Mouse (Mus musculus) C2C12 (cell line): ENCODE data around the gene Ric8b. TPM values are rescaled to one million over a fixed set of nuclear protein-coding genes. Genes with fewer than 3 reads are reported as not detected.

Experiments
- H3K27me3 ChIP-seq: one replicate; pipeline ENCODE4 v1.6.1; 2011; ENCODE audit not compliant: control insufficient read depth, insufficient read depth, insufficient read length
- H3K36me3 ChIP-seq: one replicate; pipeline ENCODE4 v1.6.1; 2011; ENCODE audit not compliant: control insufficient read depth, insufficient read depth
- H3K4me3 ChIP-seq: one replicate; pipeline ENCODE4 v1.5.1; 2011; ENCODE audit warnings: mild to moderate bottlenecking, control low read depth; ENCODE audit not compliant: poor library complexity, insufficient read depth, severe bottlenecking
- H3K79me2 ChIP-seq: one replicate; pipeline ENCODE4 v1.6.1; 2011; ENCODE audit not compliant: control insufficient read depth, insufficient read depth
- H3K79me3 ChIP-seq: one replicate; pipeline ENCODE4 v1.6.1; 2011; ENCODE audit warnings: low read depth, control low read depth
- H3ac ChIP-seq: one replicate; pipeline ENCODE3; 2011; ENCODE audit warnings: low read depth; ENCODE audit not compliant: control insufficient read depth, insufficient read length
- CEBPB ChIP-seq: IDR thresholded peaks from one replicate; pipeline ENCODE4 v1.6.1; 2011; ENCODE audit warnings: low read depth, mild to moderate bottlenecking, control low read depth, moderate library complexity
- CTCF ChIP-seq: IDR thresholded peaks from one replicate; pipeline ENCODE4 v1.5.1; 2011; ENCODE audit not compliant: control insufficient read depth, insufficient read depth, insufficient read length
- FOSL1 ChIP-seq: IDR thresholded peaks from one replicate; pipeline ENCODE4 v1.8.0; 2011; ENCODE audit warnings: mild to moderate bottlenecking, low read length; ENCODE audit not compliant: poor library complexity, insufficient read depth, severe bottlenecking
- MAX ChIP-seq: IDR thresholded peaks from one replicate; pipeline ENCODE4 v1.6.1; 2011; ENCODE audit warnings: mild to moderate bottlenecking, control low read depth
- MYOD1 ChIP-seq: IDR thresholded peaks from one replicate; pipeline ENCODE4 v1.6.1; 2011; ENCODE audit warnings: low read depth; ENCODE audit not compliant: control insufficient read depth, insufficient read length
- MYOG ChIP-seq: IDR thresholded peaks from one replicate; pipeline ENCODE4 v1.6.1; 2011; ENCODE audit not compliant: control insufficient read depth, insufficient read length; ENCODE audit errors: extremely low read depth
- USF1 ChIP-seq: IDR thresholded peaks from one replicate; pipeline ENCODE4 v1.6.1; 2011; ENCODE audit warnings: low read depth, mild to moderate bottlenecking, control low read depth, moderate library complexity
- polyA plus RNA-seq: library from polyadenylated mRNA; unstranded; fragments of >200 nt; fragmentation: generic; extraction: Trizol; gene quantifications from one replicate; pipeline ENCODE4 v1.2.1, GENCODE M21; 2012; ENCODE audit warnings: missing spikeins

Gene Ric8b
- polyA plus RNA-seq, 1 experiment = 6.4 TPM

DNA sequence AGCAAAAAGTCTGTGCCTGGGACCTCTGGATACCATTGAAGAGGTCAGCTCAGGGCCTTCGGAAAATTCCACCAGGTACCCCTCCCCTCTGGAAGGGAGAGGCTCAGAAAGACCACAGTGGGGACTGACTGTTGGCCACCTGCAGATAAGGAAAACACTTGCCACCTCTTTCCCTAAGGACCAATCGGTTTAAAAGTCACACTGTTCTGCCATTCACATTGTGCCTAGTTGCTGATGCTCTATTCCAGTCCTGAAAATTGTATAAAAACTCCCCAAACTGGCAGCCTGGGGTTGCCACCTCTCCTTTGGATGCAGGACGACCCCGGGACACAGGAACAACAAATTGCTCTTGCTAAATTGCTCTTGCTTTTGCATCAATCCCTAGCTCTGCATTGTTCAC, 135.0 kb downstream of the Ric8b start:
- no peak overlapping the region for H3K4me3 ChIP-seq
- no peaks in the 10 kb centered on the region for H3K27me3 ChIP-seq
- H3ac ChIP-seq = no peak overlapping the region
- TF ChIP-seq MYOD1 (no peak), CTCF (no peak), USF1 (no peak), MAX (no peak), CEBPB (no peak), MYOG (no peak), FOSL1 (no peak)
- H3K79me2 ChIP-seq = no peaks in the 10 kb centered on the region
- H3K79me3 ChIP-seq = no peaks in the 10 kb centered on the region
- no peaks in the 10 kb centered on the region for H3K36me3 ChIP-seq

DNA sequence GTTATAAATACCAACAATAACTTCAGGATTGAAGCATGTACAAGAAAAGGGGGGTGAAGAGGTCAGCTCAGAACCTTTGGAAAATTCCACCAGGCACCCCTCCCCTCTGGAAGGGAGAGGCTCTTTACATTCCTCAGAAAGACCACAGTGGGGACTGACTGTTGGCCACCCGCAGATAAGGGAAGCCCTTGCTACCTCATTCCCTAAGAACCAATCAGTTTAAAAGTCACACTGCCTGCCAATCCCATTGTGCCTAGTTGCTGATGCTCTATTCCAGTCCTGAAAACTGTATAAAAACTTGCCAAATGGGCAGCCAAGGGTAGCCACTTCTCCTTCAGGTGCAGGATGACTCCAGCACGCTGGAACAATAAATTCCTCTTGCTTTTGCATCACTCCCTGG, 137.5 kb downstream of the Ric8b start:
- no peaks in the 10 kb centered on the region for H3K79me3 ChIP-seq
- H3K4me3 ChIP-seq = no peak overlapping the region
- H3K36me3 ChIP-seq = no peaks in the 10 kb centered on the region
- H3K27me3 ChIP-seq = no peaks in the 10 kb centered on the region
- H3K79me2 ChIP-seq = no peaks in the 10 kb centered on the region
- no peak overlapping the region for H3ac ChIP-seq
- TF ChIP-seq CEBPB (no peak), MYOD1 (no peak), CTCF (no peak), USF1 (no peak), MAX (no peak), FOSL1 (no peak), MYOG (no peak)

Other genes with a start within 250 kb of the Ric8b start
- gene Rfx4, start 161.6 kb upstream of the Ric8b start, polyA plus RNA-seq = not detected
- gene Fhl4, start 184.9 kb downstream of the Ric8b start, polyA plus RNA-seq = 0.12 TPM
- 11.0 TPM for gene Tmem263, start 185.0 kb downstream of the Ric8b start, polyA plus RNA-seq
- gene Mterf2, start 210.4 kb downstream of the Ric8b start, polyA plus RNA-seq = 2.8 TPM